Mouse (Mus musculus) embryonic facial prominence, embryonic 15.5 days (tissue): ENCODE data around the gene Grpr. TPM values are rescaled to one million over a fixed set of nuclear protein-coding genes. Genes with fewer than 3 reads are reported as not detected.

Source experiments
- ATAC-seq: fragments of 200-750 bp; cut with Nextera tagmentation; 2 replicates; pipeline ENCODE4 v1.8.0; 2017; ENCODE audit warnings: low read depth, moderate TSS enrichment; ENCODE audit not compliant: insufficient number of reproducible peaks, low FRiP score, low TSS enrichment
- H3K27ac ChIP-seq: fragments of 300-500 bp; sonication (generic); replicated peaks from 2 replicates; pipeline ENCODE4 v1.5.1; 2015; ENCODE audit warnings: mild to moderate bottlenecking, inconsistent platforms
- H3K27me3 ChIP-seq: fragments of 300-500 bp; sonication (generic); 2 replicates; pipeline ENCODE4 v1.6.1; 2015; ENCODE audit warnings: inconsistent platforms
- H3K36me3 ChIP-seq: fragments of 300-500 bp; sonication (generic); 2 replicates; pipeline ENCODE4 v1.6.1; 2015; ENCODE audit warnings: mild to moderate bottlenecking, inconsistent platforms
- H3K4me1 ChIP-seq: fragments of 300-500 bp; sonication (generic); 2 replicates; pipeline ENCODE4 v1.6.1; 2015; ENCODE audit warnings: inconsistent platforms
- H3K4me2 ChIP-seq: fragments of 300-500 bp; sonication (generic); replicated peaks from 2 replicates; pipeline ENCODE4 v1.6.1; 2015; ENCODE audit warnings: mild to moderate bottlenecking, inconsistent platforms
- H3K4me3 ChIP-seq: fragments of 300-500 bp; sonication (generic); replicated peaks from 2 replicates; pipeline ENCODE4 v1.5.1; 2015; ENCODE audit warnings: mild to moderate bottlenecking, inconsistent platforms
- H3K9ac ChIP-seq: fragments of 300-500 bp; sonication (generic); 2 replicates; pipeline ENCODE4 v1.6.1; 2015; ENCODE audit warnings: inconsistent platforms
- H3K9me3 ChIP-seq: fragments of 300-500 bp; sonication (generic); replicated peaks from 2 replicates; pipeline ENCODE4 v1.6.1; 2016; ENCODE audit warnings: inconsistent platforms
- WGBS: fragments of 180-500 bp; shearing (Covaris S2); methylation state at CpG from one replicate; pipeline ENCODE4 v1.1.7; 2015; 5-methylcytosine and 5-hydroxymethylcytosine counted together
- polyA plus RNA-seq: library from polyadenylated mRNA; unstranded; fragments of >200 nt; fragmentation: Nextera tagmentation; extraction: Ambion mirVana; gene quantifications from 2 replicates; pipeline ENCODE4 v1.2.1, GENCODE M21; 2015

The Grpr gene
- polyA plus RNA-seq: 0.35 and 0.50 TPM in 2 replicates

GRCm38 (mm10) chrX:163549666-163550065, at the start of gene Grpr:
Gene Grpr, minus strand, starts transcription at chrX:163549677.
- Histone ChIP-seq H3K27ac (no peak within 1 kb of the TSS), H3K36me3 (no peaks in the 10 kb centered on the region), H3K9ac (no peak within 1 kb of the TSS), H3K4me2 (no peak within 1 kb of the TSS; the same call in 1 of the 2 replicates), H3K27me3 (peaks cover 15% of the 10 kb centered on the region), H3K9me3 (no peaks in the 10 kb centered on the region), H3K4me3 (no peak within 1 kb of the TSS), H3K4me1 (no peaks in the 10 kb centered on the region)
- no peak for ATAC-seq
- WGBS: 17% methylated on average over 7 of the region's 7 CpGs

GRCm38 (mm10) chrX:163560521-163560920, 11.0 kb upstream of the Grpr start:
- Histone ChIP-seq H3K4me1 (no peaks in the 10 kb centered on the region), H3K27ac (no peak overlapping the region), H3K9me3 (no peaks in the 10 kb centered on the region), H3K36me3 (no peaks in the 10 kb centered on the region), H3K9ac (no peak overlapping the region), H3K4me3 (no peak overlapping the region), H3K4me2 (no peak overlapping the region), H3K27me3 (peaks cover 7% of the 10 kb centered on the region)
- 62% methylated on average over 3 of the region's 3 CpGs for WGBS
- no peak for ATAC-seq

- H3K27ac ChIP-seq: no peak overlapping the region
- no peaks in the 10 kb centered on the region for H3K36me3 ChIP-seq
- no peak overlapping the region for H3K4me3 ChIP-seq
- no peaks in the 10 kb centered on the region for H3K9me3 ChIP-seq
- peaks cover 15% of the 10 kb centered on the region for H3K27me3 ChIP-seq
- H3K4me1 ChIP-seq: no peaks in the 10 kb centered on the region
- WGBS: 81% methylated on average over 5 of the region's 5 CpGs
- H3K4me2 ChIP-seq: no peak overlapping the region
- H3K9ac ChIP-seq: no peak overlapping the region
- no peak for ATAC-seq
These were observed 2.4 kb downstream of the Grpr start for GRCm38 (mm10) chrX:163547042-163547441.

GRCm38 (mm10) chrX:163532836-163533235, 16.6 kb downstream of the Grpr start:
- Histone ChIP-seq H3K27ac (no peak overlapping the region), H3K36me3 (no peaks in the 10 kb centered on the region), H3K4me2 (no peak overlapping the region), H3K27me3 (peaks cover 3% of the 10 kb centered on the region), H3K9ac (no peak overlapping the region), H3K4me1 (no peaks in the 10 kb centered on the region), H3K4me3 (no peak overlapping the region), H3K9me3 (no peaks in the 10 kb centered on the region)
- ATAC-seq: no peak
- 66% methylated on average over 2 of the region's 2 CpGs for WGBS

- no peaks in the 10 kb centered on the region for H3K36me3 ChIP-seq
- 74% methylated on average over 4 of the region's 4 CpGs for WGBS
- no peaks in the 10 kb centered on the region for H3K4me1 ChIP-seq
- H3K4me2 ChIP-seq: no peak overlapping the region
- H3K27me3 ChIP-seq: peaks cover 4% of the 10 kb centered on the region; the same call in 1 of the 2 replicates
- H3K9me3 ChIP-seq: no peaks in the 10 kb centered on the region
- no peak for ATAC-seq
- H3K9ac ChIP-seq: no peak overlapping the region
- no peak overlapping the region for H3K27ac ChIP-seq
- no peak overlapping the region for H3K4me3 ChIP-seq
These were observed 30.4 kb downstream of the Grpr start for GRCm38 (mm10) chrX:163518963-163519541.

GRCm38 (mm10) chrX:163511766-163512165, 37.7 kb downstream of the Grpr start:
- Histone ChIP-seq H3K4me2 (no peak overlapping the region), H3K27ac (no peak overlapping the region), H3K9me3 (no peaks in the 10 kb centered on the region), H3K9ac (no peak overlapping the region), H3K27me3 (peaks cover 4% of the 10 kb centered on the region), H3K36me3 (no peaks in the 10 kb centered on the region), H3K4me3 (no peak overlapping the region), H3K4me1 (no peaks in the 10 kb centered on the region)
- WGBS: 41% methylated on average over 2 of the region's 2 CpGs
- ATAC-seq: no peak

GRCm38 (mm10) chrX:163502088-163502487, 47.4 kb downstream of the Grpr start:
- Histone ChIP-seq H3K36me3 (no peaks in the 10 kb centered on the region), H3K4me2 (no peak overlapping the region), H3K27ac (no peak overlapping the region), H3K4me1 (no peaks in the 10 kb centered on the region), H3K27me3 (no peaks in the 10 kb centered on the region), H3K4me3 (no peak overlapping the region), H3K9ac (no peak overlapping the region), H3K9me3 (no peaks in the 10 kb centered on the region)
- ATAC-seq: no peak
- 76% methylated on average over 3 of the region's 3 CpGs for WGBS

Other genes with a start within 250 kb of the Grpr start
- 0.46 and 0.49 TPM in 2 replicates for gene Rnf138rt1, start 211.7 kb upstream of the Grpr start, polyA plus RNA-seq